Mouse (Mus musculus) neural tube, embryonic 12.5 days (tissue): ENCODE data around the gene Zfp746. TPM values are rescaled to one million over a fixed set of nuclear protein-coding genes. Genes with fewer than 3 reads are reported as not detected.
A peak's percentile ranks its signal among the peaks of the same experiment; 100 is the strongest.

Experiments used
- ATAC-seq: fragments of 200-750 bp; cut with Nextera tagmentation; 2 replicates; pipeline ENCODE4 v1.8.0; 2017; ENCODE audit warnings: low read depth, mild to moderate bottlenecking, moderate TSS enrichment, moderate library complexity; ENCODE audit not compliant: low FRiP score
- H3K27ac ChIP-seq: fragments of 300-500 bp; sonication (generic); 2 replicates; pipeline ENCODE4 v1.5.1; 2016
- H3K27me3 ChIP-seq: fragments of 300-500 bp; sonication (generic); replicated peaks from 2 replicates; pipeline ENCODE4 v1.6.1; 2016; ENCODE audit warnings: mild to moderate bottlenecking
- H3K36me3 ChIP-seq: fragments of 300-500 bp; sonication (generic); 2 replicates; pipeline ENCODE4 v1.6.1; 2016; ENCODE audit warnings: mild to moderate bottlenecking
- H3K4me1 ChIP-seq: fragments of 300-500 bp; sonication (generic); 2 replicates; pipeline ENCODE4 v1.6.1; 2016
- H3K4me2 ChIP-seq: fragments of 300-500 bp; sonication (generic); replicated peaks from 2 replicates; pipeline ENCODE4 v1.6.1; 2016; ENCODE audit warnings: mild to moderate bottlenecking
- H3K4me3 ChIP-seq: fragments of 300-500 bp; sonication (generic); 2 replicates; pipeline ENCODE4 v1.5.1; 2016
- H3K9ac ChIP-seq: fragments of 300-500 bp; sonication (generic); 2 replicates; pipeline ENCODE4 v1.6.1; 2016; ENCODE audit warnings: mild to moderate bottlenecking
- H3K9me3 ChIP-seq: fragments of 300-500 bp; sonication (generic); 2 replicates; pipeline ENCODE4 v1.6.1; 2016; ENCODE audit warnings: mild to moderate bottlenecking
- WGBS: fragments of 180-500 bp; shearing (Covaris S2); methylation state at CpG from one replicate; pipeline ENCODE4 v1.1.7; 2016; 5-methylcytosine and 5-hydroxymethylcytosine counted together
- microRNA-seq: library from miRNA; unstranded; fragments of <30 nt; microRNA quantifications from one replicate; pipeline ENCODE4, GENCODE M21; 2017
- polyA plus RNA-seq: library from polyadenylated mRNA; unstranded; fragments of >200 nt; fragmentation: Nextera tagmentation; extraction: Ambion mirVana; gene quantifications from 2 replicates; pipeline ENCODE4 v1.2.1, GENCODE M21; 2016

Zfp746 gene
- polyA plus RNA-seq, 1 experiment from 2014 or later: 30.3 TPM

- 55% methylated on average over 21 of the region's 21 CpGs for WGBS
- Histone ChIP-seq H3K36me3 (peaks cover 73% of the 10 kb centered on the region), H3K9ac (no peak overlapping the region), H3K4me3 (no peak overlapping the region), H3K27me3 (no peaks in the 10 kb centered on the region), H3K4me1 (peaks cover 6% of the 10 kb centered on the region), H3K9me3 (peaks cover 21% of the 10 kb centered on the region), H3K27ac (no peak overlapping the region), H3K4me2 (no peak overlapping the region; the same call in 1 of the 2 replicates)
- ATAC-seq: peak; percentile 9; the same call in 1 of the 2 replicates
These were observed 61.4 kb downstream of the Zfp746 start for GRCm38 (mm10) chr6:48024994-48025345.

GRCm38 (mm10) chr6:48024330-48024993, 61.9 kb downstream of the Zfp746 start:
- H3K9me3 ChIP-seq: peaks cover 21% of the 10 kb centered on the region
- no peak overlapping the region for H3K27ac ChIP-seq
- no peak overlapping the region; the same call in 1 of the 2 replicates for H3K4me2 ChIP-seq
- H3K36me3 ChIP-seq: peaks cover 70% of the 10 kb centered on the region
- ATAC-seq: peak; percentile 82
- H3K4me3 ChIP-seq: no peak overlapping the region
- peaks cover 6% of the 10 kb centered on the region for H3K4me1 ChIP-seq
- WGBS: 66% methylated on average over 43 of the region's 43 CpGs
- H3K9ac ChIP-seq: no peak overlapping the region
- no peaks in the 10 kb centered on the region for H3K27me3 ChIP-seq

GRCm38 (mm10) chr6:48022672-48023071, 63.7 kb downstream of the Zfp746 start:
- WGBS: 84% methylated on average over 2 of the region's 2 CpGs
- Histone ChIP-seq H3K4me3 (no peak overlapping the region), H3K4me2 (no peak overlapping the region), H3K27ac (no peak overlapping the region), H3K4me1 (peaks cover 6% of the 10 kb centered on the region), H3K27me3 (no peaks in the 10 kb centered on the region), H3K9me3 (peaks cover 21% of the 10 kb centered on the region), H3K36me3 (peaks cover 54% of the 10 kb centered on the region), H3K9ac (no peak overlapping the region)
- no peak for ATAC-seq

GRCm38 (mm10) chr6:48021678-48022077, 64.7 kb downstream of the Zfp746 start:
- WGBS: 76% methylated on average over 1 of the region's 1 CpGs
- Histone ChIP-seq H3K27me3 (no peaks in the 10 kb centered on the region), H3K4me1 (peaks cover 6% of the 10 kb centered on the region), H3K4me3 (no peak overlapping the region), H3K27ac (no peak overlapping the region), H3K9ac (no peak overlapping the region), H3K36me3 (peaks cover 44% of the 10 kb centered on the region), H3K4me2 (no peak overlapping the region), H3K9me3 (peaks cover 21% of the 10 kb centered on the region)
- no peak for ATAC-seq

- H3K36me3 ChIP-seq: peaks cover 27% of the 10 kb centered on the region
These were observed 66.4 kb downstream of the Zfp746 start for GRCm38 (mm10) chr6:48020006-48020405.

GRCm38 (mm10) chr6:48016841-48017240, 69.6 kb downstream of the Zfp746 start:
- no peaks in the 10 kb centered on the region for H3K36me3 ChIP-seq
- no peak overlapping the region for H3K4me3 ChIP-seq
- H3K27me3 ChIP-seq: no peaks in the 10 kb centered on the region
- no peak overlapping the region for H3K27ac ChIP-seq
- H3K4me1 ChIP-seq: no peaks in the 10 kb centered on the region
- H3K9me3 ChIP-seq: no peaks in the 10 kb centered on the region
- no peak overlapping the region for H3K4me2 ChIP-seq
- H3K9ac ChIP-seq: no peak overlapping the region
- whole genome bisulfite sequencing: 93% methylated on average over 9 of the region's 9 CpGs
- ATAC-seq: no peak

More at GRCm38 (mm10) chr6:48020006-48020405, 66.4 kb downstream of the Zfp746 start:
- no peak for ATAC-seq
- WGBS: 82% methylated on average over 2 of the region's 2 CpGs
- Histone ChIP-seq H3K4me2 (no peak overlapping the region), H3K4me1 (peaks cover 6% of the 10 kb centered on the region), H3K4me3 (no peak overlapping the region), H3K9ac (no peak overlapping the region), H3K27ac (no peak overlapping the region), H3K27me3 (no peaks in the 10 kb centered on the region), H3K9me3 (peaks cover 13% of the 10 kb centered on the region)

- H3K9me3 ChIP-seq: no peaks in the 10 kb centered on the region
- under 1% methylated on average over 23 of the region's 24 CpGs for WGBS
- peak; percentile 97 for ATAC-seq
- H3K4me2 ChIP-seq: peak overlapping the region; percentile 74
- H3K4me3 ChIP-seq: peak overlapping the region; percentile 43
- no peak overlapping the region for H3K27ac ChIP-seq
- H3K27me3 ChIP-seq: no peaks in the 10 kb centered on the region
- H3K4me1 ChIP-seq: no peaks in the 10 kb centered on the region
- no peaks in the 10 kb centered on the region for H3K36me3 ChIP-seq
- H3K9ac ChIP-seq: peak overlapping the region; percentile 53
These were observed 70.3 kb downstream of the Zfp746 start for GRCm38 (mm10) chr6:48016090-48016521.

Small RNA genes within 50 kb of the gene (microRNA-seq; reads per million reads assigned to microRNA genes)
- not detected for gene Gm24563

Other genes starting within 250 kb of the Zfp746 start
- gene Zfp282, start 209.4 kb downstream of the Zfp746 start, polyA plus RNA-seq: 26.8 and 27.0 TPM in 2 replicates
- gene Zfp212, start 166.1 kb downstream of the Zfp746 start, polyA plus RNA-seq: 16.8 and 19.6 TPM in 2 replicates
- gene Zfp956, start 133.2 kb downstream of the Zfp746 start, polyA plus RNA-seq: 11.0 and 11.2 TPM in 2 replicates
- gene Zfp777, start 37.7 kb downstream of the Zfp746 start, polyA plus RNA-seq: 13.0 and 13.3 TPM in 2 replicates